Mouse (Mus musculus) C2C12 (cell line): ENCODE data around the gene Samd4b.

Experiments
- CTCF ChIP-seq: IDR thresholded peaks from one replicate; pipeline ENCODE4 v1.5.1; 2011; ENCODE audit not compliant: control insufficient read depth, insufficient read depth, insufficient read length
- MAX ChIP-seq: IDR thresholded peaks from one replicate; pipeline ENCODE4 v1.6.1; 2011; ENCODE audit warnings: mild to moderate bottlenecking, control low read depth
- MYOG ChIP-seq: IDR thresholded peaks from one replicate; pipeline ENCODE4 v1.6.1; 2011; ENCODE audit not compliant: control insufficient read depth, insufficient read length; ENCODE audit errors: extremely low read depth

DNA sequence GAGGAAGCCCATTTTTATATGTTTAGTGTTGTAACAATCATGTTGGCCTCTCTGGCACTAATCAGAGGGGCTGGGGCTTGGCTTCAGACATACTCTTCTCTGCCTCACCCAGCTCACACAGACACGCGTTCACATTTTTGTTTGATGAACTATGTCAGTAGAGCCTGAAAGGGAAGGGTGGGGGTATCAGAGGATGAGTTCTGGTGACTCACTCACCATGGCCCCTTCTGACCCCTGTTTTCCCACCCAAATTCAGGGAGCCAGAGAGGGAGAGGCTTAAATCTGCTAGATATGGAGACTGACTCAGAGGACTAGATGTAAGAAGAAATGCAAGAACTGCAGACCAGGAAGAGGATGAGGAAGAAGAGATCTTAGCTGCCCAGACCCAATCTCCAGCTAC is 178.5 kb downstream of the Samd4b start:
- TF ChIP-seq CTCF, result no peak
- TF ChIP-seq MAX, result no peak
- no peak for TF ChIP-seq MYOG
